Mouse (Mus musculus): ENCODE measurements around the gene Cacna1a. TPM values are rescaled to one million over a fixed set of nuclear protein-coding genes. Genes with fewer than 3 reads are reported as not detected.

Gene Cacna1a
- polyA plus RNA-seq, 1 experiment = 0.37 TPM

GRCm38 (mm10) chr8:84635397-84636050 lies 247.3 kb downstream of the Cacna1a start:
- Histone ChIP-seq H3K27ac (ENCODE audit: control insufficient read depth, insufficient read depth, low read depth, low read length, poor library complexity) (no peak overlapping the region), H3K4me1 (ENCODE audit: control insufficient read depth, insufficient read depth, low read length) (no peaks in the 10 kb centered on the region), H3K4me3 (replicated peaks; ENCODE audit: control insufficient read depth, low read depth, low read length) (no peak overlapping the region)
- TF ChIP-seq CTCF (IDR thresholded peaks at IDR 0.05; ENCODE audit: control insufficient read depth, insufficient read depth, low read length) (no peak), POLR2A (IDR thresholded peaks at IDR 0.05; ENCODE audit: borderline replicate concordance, control insufficient read depth, low read depth, low read length) (no peak)
- 86% methylated on average over 14 of the region's 14 CpGs for WGBS

GRCm38 (mm10) chr8:84636051-84636691 lies 247.9 kb downstream of the Cacna1a start:
- WGBS = 88% methylated on average over 17 of the region's 17 CpGs
- no peak overlapping the region for H3K4me3 ChIP-seq (replicated peaks; ENCODE audit: control insufficient read depth, low read depth, low read length)
- H3K27ac ChIP-seq (ENCODE audit: control insufficient read depth, insufficient read depth, low read depth, low read length, poor library complexity) = no peak overlapping the region
- TF ChIP-seq CTCF (IDR thresholded peaks at IDR 0.05; ENCODE audit: control insufficient read depth, insufficient read depth, low read length) (no peak), POLR2A (IDR thresholded peaks at IDR 0.05; ENCODE audit: borderline replicate concordance, control insufficient read depth, low read depth, low read length) (no peak)
- H3K4me1 ChIP-seq (ENCODE audit: control insufficient read depth, insufficient read depth, low read length) = no peaks in the 10 kb centered on the region

GRCm38 (mm10) chr8:84637946-84638554 lies 249.8 kb downstream of the Cacna1a start:
- H3K4me3 ChIP-seq (replicated peaks; ENCODE audit: control insufficient read depth, low read depth, low read length) = peak overlapping the region; percentile 99
- no peak for TF ChIP-seq POLR2A (IDR thresholded peaks at IDR 0.05; ENCODE audit: borderline replicate concordance, control insufficient read depth, low read depth, low read length)
- WGBS = 18% methylated on average over 8 of the region's 8 CpGs
- H3K27ac ChIP-seq (ENCODE audit: control insufficient read depth, insufficient read depth, low read depth, low read length, poor library complexity) = peak overlapping the region; percentile 57
- H3K4me1 ChIP-seq (ENCODE audit: control insufficient read depth, insufficient read depth, low read length) = no peaks in the 10 kb centered on the region

GRCm38 (mm10) chr8:84638555-84639161 lies 250.4 kb downstream of the Cacna1a start:
- Histone ChIP-seq H3K4me1 (ENCODE audit: control insufficient read depth, insufficient read depth, low read length) (no peaks in the 10 kb centered on the region), H3K4me3 (replicated peaks; ENCODE audit: control insufficient read depth, low read depth, low read length) (peak overlapping the region; percentile 99), H3K27ac (ENCODE audit: control insufficient read depth, insufficient read depth, low read depth, low read length, poor library complexity) (peak overlapping the region; percentile 86)
- TF ChIP-seq CTCF (IDR thresholded peaks at IDR 0.05; ENCODE audit: control insufficient read depth, insufficient read depth, low read length) = no peak
- 0 out of 2 replicates have a peak, but pooled peaks have one; percentile 23 for TF ChIP-seq POLR2A (IDR thresholded peaks at IDR 0.05; ENCODE audit: borderline replicate concordance, control insufficient read depth, low read depth, low read length)
- WGBS = under 1% methylated on average over 50 of the region's 52 CpGs

GRCm38 (mm10) chr8:84639162-84640009 lies 251.1 kb downstream of the Cacna1a start:
- TF ChIP-seq CTCF (IDR thresholded peaks at IDR 0.05; ENCODE audit: control insufficient read depth, insufficient read depth, low read length) (peak; percentile 61), POLR2A (IDR thresholded peaks at IDR 0.05; ENCODE audit: borderline replicate concordance, control insufficient read depth, low read depth, low read length) (peak; percentile 70; the same call in 1 of the 2 replicates)
- WGBS = 3% methylated on average over 106 of the region's 106 CpGs
- Histone ChIP-seq H3K4me1 (ENCODE audit: control insufficient read depth, insufficient read depth, low read length) (no peaks in the 10 kb centered on the region), H3K27ac (ENCODE audit: control insufficient read depth, insufficient read depth, low read depth, low read length, poor library complexity) (peak overlapping the region; percentile 86), H3K4me3 (replicated peaks; ENCODE audit: control insufficient read depth, low read depth, low read length) (peak overlapping the region; percentile 99)

GRCm38 (mm10) chr8:84640010-84640588 lies 251.9 kb downstream of the Cacna1a start:
- Histone ChIP-seq H3K4me3 (replicated peaks; ENCODE audit: control insufficient read depth, low read depth, low read length) (no peak overlapping the region), H3K4me1 (ENCODE audit: control insufficient read depth, insufficient read depth, low read length) (no peaks in the 10 kb centered on the region), H3K27ac (ENCODE audit: control insufficient read depth, insufficient read depth, low read depth, low read length, poor library complexity) (no peak overlapping the region)
- WGBS = 33% methylated on average over 9 of the region's 9 CpGs
- TF ChIP-seq CTCF (IDR thresholded peaks at IDR 0.05; ENCODE audit: control insufficient read depth, insufficient read depth, low read length) (no peak), POLR2A (IDR thresholded peaks at IDR 0.05; ENCODE audit: borderline replicate concordance, control insufficient read depth, low read depth, low read length) (no peak)

- Histone ChIP-seq H3K27ac (ENCODE audit: control insufficient read depth, insufficient read depth, low read depth, low read length, poor library complexity) (no peak overlapping the region), H3K4me3 (replicated peaks; ENCODE audit: control insufficient read depth, low read depth, low read length) (no peak overlapping the region), H3K4me1 (ENCODE audit: control insufficient read depth, insufficient read depth, low read length) (no peaks in the 10 kb centered on the region)
- TF ChIP-seq CTCF (IDR thresholded peaks at IDR 0.05; ENCODE audit: control insufficient read depth, insufficient read depth, low read length) = no peak
- TF ChIP-seq POLR2A (IDR thresholded peaks at IDR 0.05; ENCODE audit: borderline replicate concordance, control insufficient read depth, low read depth, low read length) = no peak
- 79% methylated on average over 7 of the region's 7 CpGs for WGBS
These were observed 252.5 kb downstream of the Cacna1a start for GRCm38 (mm10) chr8:84640617-84641294.
